Mouse (Mus musculus) left cerebral cortex, postnatal 4 days (tissue): ENCODE data around the gene H2-Q4. TPM values are rescaled to one million over a fixed set of nuclear protein-coding genes. Genes with fewer than 3 reads are reported as not detected.
A peak's percentile ranks its signal among the peaks of the same experiment; 100 is the strongest.
"Not testable (repeated sequence)": the region's sequence is repeated elsewhere in the genome, so short reads cannot be mapped to it uniquely, and the experiment has no call there.

Experiments used
- DNase-seq: peaks from one replicate; pipeline ENCODE4 v3.0.0-alpha.2; 2022
- intact Hi-C: fragments of 180-260 bp; cut with DNase I; formaldehyde crosslinking; loops from one replicate; pipeline ENCODE4 v1.15.1; 2025
- total RNA-seq, 2 experiments: library from RNA; stranded (reverse); gene quantifications; 2 replicates each; pipeline ENCODE4 v1.2.3; 2021

Gene H2-Q4
- total RNA-seq, 2 experiments from 2014 or later, result 1.6 TPM

GRCm38 (mm10) chr17:35419564-35419963 lies 40.1 kb downstream of the H2-Q4 start:
- intact Hi-C loops, DNase-seq: not testable (repeated sequence)

- intact Hi-C loops, result not testable (repeated sequence)
- DNase-seq, result peak; percentile 80
These were observed 40.9 kb downstream of the H2-Q4 start for GRCm38 (mm10) chr17:35420206-35420810.

- DNase-seq, intact Hi-C loops: not testable (repeated sequence)
These were observed 41.9 kb downstream of the H2-Q4 start for GRCm38 (mm10) chr17:35421331-35421730.

- intact Hi-C loops, DNase-seq: not testable (repeated sequence)
These were observed 42.9 kb downstream of the H2-Q4 start for GRCm38 (mm10) chr17:35422360-35422759.

- DNase-seq, intact Hi-C loops: not testable (repeated sequence)
These were observed 43.9 kb downstream of the H2-Q4 start for GRCm38 (mm10) chr17:35423131-35423810.

- intact Hi-C loops, DNase-seq: not testable (repeated sequence)
These were observed 44.7 kb downstream of the H2-Q4 start for GRCm38 (mm10) chr17:35424106-35424505.

GRCm38 (mm10) chr17:35424624-35425416 lies 45.4 kb downstream of the H2-Q4 start, which contains the start of gene H2-Q6:
Gene H2-Q6 (plus strand): TSS chr17:35424850.
- peak; percentile 32 for DNase-seq
- intact Hi-C loops, result not testable (repeated sequence)

GRCm38 (mm10) chr17:35425474-35425873 lies 46.1 kb downstream of the H2-Q4 start:
- intact Hi-C loops, result not testable (repeated sequence)

GRCm38 (mm10) chr17:35428883-35429282 lies 49.5 kb downstream of the H2-Q4 start:
- DNase-seq, intact Hi-C loops: not testable (repeated sequence)

More at GRCm38 (mm10) chr17:35425474-35425873, 46.1 kb downstream of the H2-Q4 start:
- not testable (repeated sequence) for DNase-seq

- intact Hi-C loops, DNase-seq: not testable (repeated sequence)
These were observed 51.3 kb downstream of the H2-Q4 start for GRCm38 (mm10) chr17:35430671-35431070.

- DNase-seq, intact Hi-C loops: not testable (repeated sequence)
These were observed 52.8 kb downstream of the H2-Q4 start for GRCm38 (mm10) chr17:35432167-35432566.

- peak; percentile 70 for DNase-seq
- intact Hi-C loops, result not testable (repeated sequence)
These were observed 55.4 kb downstream of the H2-Q4 start for GRCm38 (mm10) chr17:35434836-35435235.

Other genes starting within 250 kb of the H2-Q4 start
- gene Apom, start 247.6 kb upstream of the H2-Q4 start, total RNA-seq, result under 1 TPM in 1 of 2 experiments, not detected in 1; 0.52 TPM
- 100 to 1,000 TPM; 395 to 410 TPM for gene Bag6, start 244.4 kb upstream of the H2-Q4 start, total RNA-seq
- 100 to 1,000 TPM; 311 to 315 TPM for gene Prrc2a, start 214.7 kb upstream of the H2-Q4 start, total RNA-seq
- gene Aif1, start 203.5 kb upstream of the H2-Q4 start, total RNA-seq, result 1 to 10 TPM; 2.5 to 3.6 TPM
- 10 to 100 TPM; 12.3 to 17.6 TPM for gene Lst1, start 191.2 kb upstream of the H2-Q4 start, total RNA-seq
- under 1 TPM; 0.77 to 0.88 TPM for gene Ltb, start 185.2 kb upstream of the H2-Q4 start, total RNA-seq
- gene Tnf, start 177.6 kb upstream of the H2-Q4 start, total RNA-seq, result under 1 TPM in 1 of 2 experiments, not detected in 1; 0.52 TPM
- gene Lta, start 174.3 kb upstream of the H2-Q4 start, total RNA-seq, result 1 to 10 TPM in 1 of 2 experiments, under 1 TPM in 1; 0.82 to 1.0 TPM
- gene Gm16181, start 158.8 kb upstream of the H2-Q4 start, total RNA-seq, result not detected
- gene Atp6v1g2, start 146.0 kb upstream of the H2-Q4 start, total RNA-seq, result 100 to 1,000 TPM; 122 to 142 TPM
- 10 to 100 TPM; 14.7 to 14.8 TPM for gene Nfkbil1, start 143.8 kb upstream of the H2-Q4 start, total RNA-seq
- gene Ddx39b, start 137.9 kb upstream of the H2-Q4 start, total RNA-seq, result 100 to 1,000 TPM; 324 to 337 TPM
- 10 to 100 TPM; 19.1 to 22.8 TPM for gene H2-D1, start 116.9 kb upstream of the H2-Q4 start, total RNA-seq
- under 1 TPM; 0.28 to 0.32 TPM for gene H2-Q1, start 59.2 kb upstream of the H2-Q4 start, total RNA-seq
- gene H2-Q2, start 37.4 kb upstream of the H2-Q4 start, total RNA-seq, result 1 to 10 TPM in 1 of 2 experiments, under 1 TPM in 1; 0.48 to 2.2 TPM
- gene H2-Q6, start 45.2 kb downstream of the H2-Q4 start, total RNA-seq, result under 1 TPM; 0.18 to 0.36 TPM
- gene H2-Q7, start 59.5 kb downstream of the H2-Q4 start, total RNA-seq, result under 1 TPM; 0.36 to 0.66 TPM
- under 1 TPM; 0.16 to 0.20 TPM for gene H2-Q10, start 90.5 kb downstream of the H2-Q4 start, total RNA-seq
- gene Pou5f1, start 126.4 kb downstream of the H2-Q4 start, total RNA-seq, result not detected
- gene Tcf19, start 137.2 kb downstream of the H2-Q4 start, total RNA-seq, result 1 to 10 TPM; 7.2 to 9.3 TPM
- gene Cchcr1, start 137.5 kb downstream of the H2-Q4 start, total RNA-seq, result 10 to 100 TPM; 13.6 TPM
- gene Psors1c2, start 153.6 kb downstream of the H2-Q4 start, total RNA-seq, result 1 to 10 TPM; 1.5 to 2.4 TPM
- under 1 TPM; 0.26 to 0.36 TPM for gene Cdsn, start 172.5 kb downstream of the H2-Q4 start, total RNA-seq
- gene 2300002M23Rik, start 187.8 kb downstream of the H2-Q4 start, total RNA-seq, result not detected
- not detected for gene Sfta2, start 221.9 kb downstream of the H2-Q4 start, total RNA-seq
- not detected for gene Gm9573, start 247.0 kb downstream of the H2-Q4 start, total RNA-seq